Mouse (Mus musculus) E14TG2a.4 (cell line): ENCODE data around the gene Sult6b1.

Experiments
- CTCF ChIP-seq: conservative IDR thresholded peaks from 2 replicates; pipeline ENCODE4 v1.5.1; 2014; ENCODE audit warnings: low read length
- NANOG ChIP-seq: IDR thresholded peaks from 2 replicates; pipeline ENCODE4 v1.6.1; 2014; ENCODE audit warnings: borderline replicate concordance, low read length, mixed read lengths
- POU5F1 ChIP-seq: IDR thresholded peaks from 2 replicates; pipeline ENCODE4 v1.6.1; 2014; ENCODE audit warnings: low read length, borderline replicate concordance

DNA sequence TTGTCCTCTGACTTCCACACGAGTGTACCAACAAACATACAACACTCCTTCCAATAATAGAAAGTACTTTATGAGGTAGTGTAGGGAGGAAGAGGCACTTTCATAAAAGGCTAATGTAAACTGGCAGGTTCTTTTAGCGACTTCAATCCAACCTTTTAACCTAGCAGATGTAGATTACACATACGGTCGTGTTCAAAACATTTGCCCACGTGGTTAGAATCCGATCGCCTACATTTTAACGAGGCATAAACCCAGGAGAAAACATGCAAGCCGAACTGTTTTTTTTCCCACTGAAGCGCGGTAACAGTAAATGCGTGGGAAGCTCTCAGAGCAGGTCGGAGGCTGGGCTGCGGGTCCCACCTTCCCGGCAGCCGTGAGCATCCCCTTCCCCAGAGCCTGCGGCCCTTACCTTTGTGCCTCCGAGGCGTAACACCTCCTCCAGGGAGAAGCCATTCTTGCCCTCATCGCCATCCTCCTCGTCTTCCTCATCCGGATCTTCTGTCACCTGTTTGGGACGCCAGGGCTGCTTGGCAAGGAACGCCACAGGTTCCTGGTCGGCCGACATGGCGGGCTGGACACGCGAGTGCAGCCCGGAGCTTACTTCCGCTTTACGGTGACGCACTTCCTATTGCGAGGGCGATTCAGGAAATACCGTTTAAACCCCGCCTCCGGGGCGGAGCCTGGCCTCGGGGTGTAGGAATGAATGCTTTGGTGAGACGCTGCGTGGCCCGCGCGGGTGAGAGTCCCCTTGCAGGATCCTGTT, 29.9 kb upstream of the Sult6b1 start, which contains the start of the genes Cebpz and Ndufaf7:
- no peak for TF ChIP-seq CTCF
- no peak for TF ChIP-seq NANOG
- TF ChIP-seq POU5F1 = no peak
